Mouse (Mus musculus): Measurements from ENCODE around the gene Traf3ip2. TPM values are rescaled to one million over a fixed set of nuclear protein-coding genes. Genes with fewer than 3 reads are reported as not detected.

Gene Traf3ip2
- polyA plus RNA-seq, 1 experiment from 2014 or later = 4.1 TPM

- H3K27me3 ChIP-seq = no peaks in the 10 kb centered on the region
- no peaks in the 10 kb centered on the region for H3K36me3 ChIP-seq
- no peak overlapping the region for H3K9ac ChIP-seq (replicated peaks)
- WGBS = 95% methylated on average over 1 of the region's 1 CpGs
- H3K27ac ChIP-seq = no peak overlapping the region
- peaks cover 23% of the 10 kb centered on the region for H3K9me3 ChIP-seq
- no peak overlapping the region for H3K4me2 ChIP-seq (replicated peaks)
- no peak for ATAC-seq
- no peak overlapping the region for H3K4me3 ChIP-seq (replicated peaks)
- no peaks in the 10 kb centered on the region for H3K4me1 ChIP-seq (replicated peaks)
Observed at GRCm38 (mm10) chr10:39606434-39606833, 6.3 kb upstream of the Traf3ip2 start.

- no peak overlapping the region for H3K4me3 ChIP-seq (replicated peaks)
- peaks cover 28% of the 10 kb centered on the region for H3K4me1 ChIP-seq (replicated peaks)
- peaks cover 10% of the 10 kb centered on the region for H3K9me3 ChIP-seq
- 79% methylated on average over 3 of the region's 3 CpGs for WGBS
- H3K36me3 ChIP-seq = no peaks in the 10 kb centered on the region
- no peaks in the 10 kb centered on the region for H3K27me3 ChIP-seq
- H3K4me2 ChIP-seq (replicated peaks) = no peak overlapping the region
- no peak overlapping the region for H3K27ac ChIP-seq
- no peak for ATAC-seq
- H3K9ac ChIP-seq (replicated peaks) = no peak overlapping the region
Observed at GRCm38 (mm10) chr10:39611234-39611633, 1.5 kb upstream of the Traf3ip2 start.

DNA sequence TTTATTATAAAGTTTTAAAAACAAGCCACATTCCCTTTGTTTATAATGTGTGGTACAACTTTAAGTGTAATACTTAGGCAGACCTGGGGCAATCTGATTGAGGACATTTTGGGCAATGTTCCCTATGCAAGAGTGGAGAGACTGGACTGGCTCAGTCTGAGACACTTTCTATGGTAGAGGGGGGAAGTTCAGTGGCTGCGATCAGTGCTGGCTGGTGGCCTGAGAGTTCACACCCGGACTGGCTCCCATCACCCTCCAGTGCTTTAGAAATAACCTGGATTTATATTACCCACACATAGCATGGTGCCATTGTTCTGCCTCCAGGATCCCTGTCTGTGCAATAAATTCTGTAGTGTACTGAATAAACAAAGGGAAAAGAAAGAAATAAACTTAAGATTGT is 603 bp upstream of the Traf3ip2 start:
- Histone ChIP-seq H3K9me3 (peaks cover 4% of the 10 kb centered on the region; the same call in 1 of the 2 replicates), H3K4me2 (replicated peaks) (no peak overlapping the region), H3K4me3 (replicated peaks) (no peak overlapping the region), H3K36me3 (no peaks in the 10 kb centered on the region), H3K9ac (replicated peaks) (no peak overlapping the region), H3K4me1 (replicated peaks) (peaks cover 28% of the 10 kb centered on the region), H3K27ac (no peak overlapping the region), H3K27me3 (no peaks in the 10 kb centered on the region)
- WGBS = 71% methylated on average over 2 of the region's 2 CpGs
- ATAC-seq = no peak

DNA sequence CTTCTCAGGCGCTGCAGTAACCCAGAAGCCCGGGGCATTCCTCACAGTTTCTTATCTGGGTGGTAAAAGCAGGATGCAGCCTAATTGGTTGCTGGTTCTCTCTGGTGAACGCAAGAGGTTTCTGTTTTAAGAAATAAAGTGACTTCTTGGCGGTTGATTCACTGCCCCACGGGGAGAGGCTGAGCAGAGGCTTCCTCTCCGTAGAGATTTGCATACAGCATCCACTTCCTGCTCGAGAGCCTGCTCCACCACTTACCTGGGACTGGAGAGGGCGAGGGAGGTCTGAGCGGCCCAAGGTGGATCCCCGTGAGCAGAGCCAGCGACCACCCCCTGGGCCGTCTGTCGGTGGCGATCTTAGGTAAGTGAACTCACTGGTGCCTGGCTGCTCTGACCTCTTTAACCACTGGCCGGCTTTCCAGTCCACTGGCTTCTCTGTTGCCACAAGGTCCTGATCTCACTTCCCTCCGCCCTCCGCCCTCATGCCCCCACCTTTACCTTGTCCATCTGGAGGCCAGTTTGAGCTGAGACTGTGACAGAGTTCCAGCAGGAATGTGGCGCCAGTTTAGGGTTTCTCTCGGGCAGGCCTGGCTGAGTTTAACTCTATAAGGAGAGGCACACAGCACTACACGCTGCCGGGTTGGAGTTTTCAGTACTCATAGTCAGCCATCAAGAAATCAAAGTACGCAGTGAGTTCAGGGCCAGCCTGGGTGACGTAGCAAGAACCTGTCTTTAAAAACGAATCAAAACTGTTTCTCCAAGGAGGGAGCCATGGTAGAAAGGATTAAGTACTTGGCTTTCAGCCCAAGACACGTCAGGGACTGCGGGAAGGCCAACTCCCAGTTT is 476 bp downstream of the Traf3ip2 start:
- H3K4me3 ChIP-seq (replicated peaks) = no peak overlapping the region; the same call in 1 of the 2 replicates

GRCm38 (mm10) chr10:39613973-39614372 is 1.2 kb downstream of the Traf3ip2 start:
- Histone ChIP-seq H3K4me3 (replicated peaks) (no peak overlapping the region), H3K9ac (replicated peaks) (no peak overlapping the region), H3K9me3 (no peaks in the 10 kb centered on the region), H3K27me3 (no peaks in the 10 kb centered on the region), H3K4me2 (replicated peaks) (peak overlapping the region; percentile 42; the same call in 1 of the 2 replicates), H3K27ac (no peak overlapping the region), H3K4me1 (replicated peaks) (peaks cover 28% of the 10 kb centered on the region), H3K36me3 (no peaks in the 10 kb centered on the region)
- ATAC-seq = no peak
- 42% methylated on average over 2 of the region's 2 CpGs for WGBS

More for the DNA sequence above, 476 bp downstream of the Traf3ip2 start:
- WGBS = 13% methylated on average over 26 of the region's 26 CpGs
- Histone ChIP-seq H3K4me2 (replicated peaks) (peak overlapping the region; percentile 42), H3K9ac (replicated peaks) (peak overlapping the region; percentile 32; the same call in 1 of the 2 replicates), H3K27me3 (no peaks in the 10 kb centered on the region), H3K36me3 (no peaks in the 10 kb centered on the region), H3K27ac (no peak overlapping the region), H3K4me1 (replicated peaks) (peaks cover 28% of the 10 kb centered on the region), H3K9me3 (peaks cover 2% of the 10 kb centered on the region; the same call in 1 of the 2 replicates)
- peak; percentile 38 for ATAC-seq

DNA sequence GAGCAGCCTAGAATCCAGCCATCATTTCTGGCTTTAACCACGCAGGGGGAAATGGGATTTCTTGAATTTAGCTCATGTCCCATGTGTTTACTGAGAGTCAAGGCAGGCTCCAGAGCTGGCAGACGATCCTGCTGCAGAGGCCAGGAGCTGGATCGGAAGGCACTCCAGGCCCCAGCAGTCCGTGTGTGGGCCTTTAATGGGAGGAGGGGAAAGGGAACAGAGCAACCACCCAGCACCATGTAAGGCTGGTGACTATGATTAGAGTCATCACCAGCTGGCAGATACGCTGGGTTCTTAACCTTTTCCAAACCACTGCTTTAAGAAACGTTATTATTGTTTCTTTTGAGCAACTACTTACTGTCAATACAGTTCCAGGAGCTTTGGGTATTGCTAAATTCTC is 1.9 kb downstream of the Traf3ip2 start:
- no peak for ATAC-seq
- Histone ChIP-seq H3K4me1 (replicated peaks) (peaks cover 28% of the 10 kb centered on the region), H3K27me3 (no peaks in the 10 kb centered on the region), H3K4me3 (replicated peaks) (no peak overlapping the region), H3K9ac (replicated peaks) (peak overlapping the region; percentile 33; the same call in 1 of the 2 replicates), H3K36me3 (no peaks in the 10 kb centered on the region), H3K27ac (0 out of 2 replicates have a peak overlapping the region, but pooled peaks have one; percentile 30), H3K9me3 (no peaks in the 10 kb centered on the region), H3K4me2 (replicated peaks) (no peak overlapping the region)
- 29% methylated on average over 6 of the region's 6 CpGs for WGBS

DNA sequence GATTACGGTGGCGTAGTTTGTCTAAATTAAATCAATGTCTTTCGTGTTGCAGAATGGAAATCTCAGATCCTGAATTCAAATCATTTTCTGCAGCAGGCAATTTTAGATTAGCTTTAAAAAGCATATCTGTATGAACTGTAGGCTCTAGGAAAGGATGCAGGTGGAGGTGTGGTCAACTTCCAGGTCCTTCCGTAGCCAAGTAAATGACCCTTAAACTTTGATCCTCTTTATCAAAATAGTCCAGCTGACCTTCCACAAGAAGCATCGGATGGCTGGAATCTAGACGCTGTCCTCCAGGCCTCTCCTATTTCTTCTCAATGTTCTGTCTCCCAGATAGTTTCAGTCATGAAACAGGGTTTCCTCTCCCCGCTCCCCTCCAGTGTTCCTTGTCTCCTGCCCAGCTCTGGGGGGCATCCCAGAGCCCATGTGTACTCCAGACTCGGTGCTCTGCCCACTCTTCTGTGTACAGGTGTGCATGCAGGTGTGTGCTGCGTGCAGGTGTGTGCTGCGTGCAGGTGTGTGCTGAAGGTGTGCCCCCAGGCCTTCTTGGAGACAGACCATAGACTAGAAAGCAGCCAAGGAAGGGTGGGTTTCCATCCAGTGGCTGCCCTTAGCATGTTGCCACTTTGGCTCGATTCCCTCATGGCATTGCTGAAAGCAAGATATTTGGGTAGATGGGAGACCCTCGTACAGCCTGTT is 2.9 kb downstream of the Traf3ip2 start:
- Histone ChIP-seq H3K27ac (no peak overlapping the region), H3K27me3 (no peaks in the 10 kb centered on the region), H3K36me3 (0 out of 2 replicates have a peak, but pooled peaks cover 1% of the 10 kb centered on the region), H3K9me3 (no peaks in the 10 kb centered on the region), H3K4me2 (replicated peaks) (no peak overlapping the region), H3K4me1 (replicated peaks) (peaks cover 28% of the 10 kb centered on the region), H3K4me3 (replicated peaks) (no peak overlapping the region), H3K9ac (replicated peaks) (no peak overlapping the region)
- ATAC-seq = no peak
- 87% methylated on average over 12 of the region's 12 CpGs for WGBS

DNA sequence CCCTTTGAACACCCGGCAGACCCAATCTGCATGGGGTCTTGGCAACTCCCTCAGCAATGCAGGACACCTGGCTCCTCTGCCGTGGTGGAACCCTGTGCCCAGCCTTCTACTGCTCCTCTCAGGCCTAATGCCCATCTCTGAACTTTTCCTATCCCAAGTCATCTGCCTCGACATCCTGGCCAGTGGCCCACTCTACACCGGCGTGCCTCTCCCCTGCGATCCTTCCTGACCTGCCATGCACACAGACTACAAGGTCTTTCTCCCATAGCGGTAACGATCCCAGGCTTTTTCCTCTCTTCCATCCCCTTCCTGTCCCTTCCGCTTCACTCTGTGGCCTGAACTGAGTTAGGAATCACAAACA is 3.5 kb downstream of the Traf3ip2 start:
- H3K27me3 ChIP-seq = no peaks in the 10 kb centered on the region
- no peak overlapping the region for H3K27ac ChIP-seq
- no peaks in the 10 kb centered on the region for H3K9me3 ChIP-seq
- 87% methylated on average over 9 of the region's 9 CpGs for WGBS
- H3K36me3 ChIP-seq = peaks cover 6% of the 10 kb centered on the region; the same call in 1 of the 2 replicates
- no peak for ATAC-seq
- H3K4me3 ChIP-seq (replicated peaks) = no peak overlapping the region
- H3K4me1 ChIP-seq (replicated peaks) = peaks cover 28% of the 10 kb centered on the region
- H3K4me2 ChIP-seq (replicated peaks) = no peak overlapping the region
- no peak overlapping the region for H3K9ac ChIP-seq (replicated peaks)

- Histone ChIP-seq H3K4me3 (replicated peaks) (no peak overlapping the region), H3K4me2 (replicated peaks) (no peak overlapping the region), H3K9ac (replicated peaks) (no peak overlapping the region), H3K36me3 (peaks cover 8% of the 10 kb centered on the region; the same call in 1 of the 2 replicates), H3K4me1 (replicated peaks) (peaks cover 28% of the 10 kb centered on the region), H3K9me3 (no peaks in the 10 kb centered on the region), H3K27ac (no peak overlapping the region), H3K27me3 (no peaks in the 10 kb centered on the region)
- 94% methylated on average over 8 of the region's 8 CpGs for WGBS
- no peak for ATAC-seq
Observed at GRCm38 (mm10) chr10:39616626-39617025, 3.9 kb downstream of the Traf3ip2 start.

GRCm38 (mm10) chr10:39618431-39618830 is 5.7 kb downstream of the Traf3ip2 start:
- ATAC-seq = no peak
- H3K4me1 ChIP-seq (replicated peaks) = peaks cover 20% of the 10 kb centered on the region
- no peak overlapping the region for H3K4me2 ChIP-seq (replicated peaks)
- WGBS = 77% methylated on average over 10 of the region's 10 CpGs
- peaks cover 18% of the 10 kb centered on the region for H3K36me3 ChIP-seq
- H3K4me3 ChIP-seq (replicated peaks) = no peak overlapping the region
- no peaks in the 10 kb centered on the region for H3K9me3 ChIP-seq
- H3K27me3 ChIP-seq = no peaks in the 10 kb centered on the region
- no peak overlapping the region for H3K9ac ChIP-seq (replicated peaks)
- H3K27ac ChIP-seq = peak overlapping the region; percentile 42

DNA sequence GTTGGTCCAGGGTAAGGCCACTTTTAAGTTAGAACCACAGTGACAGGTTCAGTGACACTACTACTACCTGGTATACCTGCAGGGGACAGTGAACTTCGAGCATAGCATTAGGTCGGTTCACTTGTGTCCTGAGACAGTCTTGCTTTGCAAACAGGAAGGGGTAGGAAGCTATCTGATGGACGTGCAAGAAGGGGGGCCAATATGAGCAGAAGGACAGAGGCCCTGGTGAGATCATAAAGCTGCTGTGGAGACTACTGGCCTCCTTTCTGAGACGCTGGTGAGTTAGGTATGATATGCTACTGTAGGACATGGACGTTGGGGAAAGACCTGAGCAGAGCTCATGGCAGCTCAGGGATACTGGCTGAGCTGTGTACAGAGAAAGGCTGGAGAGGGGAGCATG is 7.9 kb downstream of the Traf3ip2 start:
- no peak overlapping the region for H3K27ac ChIP-seq
- H3K4me3 ChIP-seq (replicated peaks) = no peak overlapping the region
- H3K27me3 ChIP-seq = no peaks in the 10 kb centered on the region
- 90% methylated on average over 5 of the region's 5 CpGs for WGBS
- H3K4me2 ChIP-seq (replicated peaks) = no peak overlapping the region
- peaks cover 16% of the 10 kb centered on the region for H3K4me1 ChIP-seq (replicated peaks)
- H3K9ac ChIP-seq (replicated peaks) = no peak overlapping the region
- peaks cover 18% of the 10 kb centered on the region for H3K36me3 ChIP-seq
- no peak for ATAC-seq
- H3K9me3 ChIP-seq = no peaks in the 10 kb centered on the region

DNA sequence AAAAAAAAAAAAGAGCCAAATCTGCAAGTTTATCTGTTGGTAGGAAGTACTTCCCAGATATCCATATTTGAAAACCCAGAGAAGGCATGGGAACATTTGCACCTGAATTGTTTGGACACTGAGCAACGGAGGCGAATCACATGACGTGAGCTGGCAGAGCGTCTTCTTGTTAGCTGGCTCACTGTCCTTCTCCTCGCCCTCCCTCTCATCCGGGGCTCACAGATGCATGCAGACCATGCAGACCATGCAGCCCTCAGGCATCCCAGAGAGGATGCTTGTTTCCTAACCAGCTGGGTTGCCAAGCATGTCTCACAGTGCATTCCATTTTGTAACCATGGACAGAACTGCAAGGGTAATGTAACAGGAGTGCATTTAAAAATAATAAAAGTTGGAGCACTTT is 11.1 kb downstream of the Traf3ip2 start:
- 73% methylated on average over 6 of the region's 6 CpGs for WGBS
- H3K36me3 ChIP-seq = peaks cover 18% of the 10 kb centered on the region
- no peak for ATAC-seq
- H3K4me1 ChIP-seq (replicated peaks) = peaks cover 20% of the 10 kb centered on the region
- no peaks in the 10 kb centered on the region for H3K9me3 ChIP-seq
- H3K4me3 ChIP-seq (replicated peaks) = no peak overlapping the region
- no peak overlapping the region for H3K27ac ChIP-seq
- H3K4me2 ChIP-seq (replicated peaks) = no peak overlapping the region
- H3K9ac ChIP-seq (replicated peaks) = no peak overlapping the region
- no peaks in the 10 kb centered on the region for H3K27me3 ChIP-seq

Measured in midbrain, embryonic 13.5 days (tissue).